Mouse (Mus musculus): ENCODE results near the gene Abhd12b.

Abhd12b gene

DNA sequence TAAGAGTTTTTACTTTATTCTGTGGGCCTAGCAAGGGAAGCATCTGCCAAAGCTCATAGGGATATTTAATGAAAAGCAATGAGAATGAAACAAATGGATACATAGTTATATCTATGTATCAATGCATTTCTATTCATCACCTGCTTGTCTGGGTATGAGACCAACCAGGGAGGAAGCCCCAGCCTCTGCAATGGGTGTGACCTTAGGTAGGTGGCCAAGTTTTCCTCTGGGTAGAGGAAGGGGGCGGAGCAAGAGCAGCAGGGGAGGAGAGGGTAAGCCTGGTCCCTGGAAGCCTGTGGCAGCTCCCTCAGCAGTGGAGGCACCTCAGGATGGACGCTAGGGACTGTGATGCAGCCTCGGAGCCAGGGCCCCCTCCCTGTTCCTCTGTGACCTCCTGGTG lies at the start of gene Abhd12b:
Gene Abhd12b (plus strand): TSS at position 301 of the 400 bp plus-strand sequence.
- DNase-seq = no peak

DNA sequence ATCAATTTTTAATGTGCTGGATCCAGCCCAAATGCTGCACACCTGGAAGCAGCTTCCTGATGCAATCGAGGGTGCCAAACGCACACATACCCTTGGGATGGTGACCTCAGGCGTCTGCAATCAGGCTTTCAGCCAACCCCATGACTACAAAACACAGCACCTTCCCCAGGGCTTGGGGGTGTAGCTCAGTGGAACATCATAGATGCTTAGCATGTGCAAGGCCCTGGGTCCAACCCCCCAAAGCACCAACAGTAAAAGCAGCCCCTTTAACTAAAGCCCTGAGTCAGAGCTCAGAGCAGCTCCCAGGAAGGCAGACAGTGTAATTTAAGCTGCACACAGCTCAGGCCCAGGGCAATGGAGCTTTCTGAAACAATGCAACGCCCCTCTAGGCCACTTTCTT lies 49.7 kb upstream of the Abhd12b start:
- DNase-seq = no peak

GRCm38 (mm10) chr12:70104776-70105420 lies 49.0 kb upstream of the Abhd12b start:
- DNase-seq = no peak

GRCm38 (mm10) chr12:70105885-70106284 lies 48.1 kb upstream of the Abhd12b start:
- DNase-seq = no peak

DNA sequence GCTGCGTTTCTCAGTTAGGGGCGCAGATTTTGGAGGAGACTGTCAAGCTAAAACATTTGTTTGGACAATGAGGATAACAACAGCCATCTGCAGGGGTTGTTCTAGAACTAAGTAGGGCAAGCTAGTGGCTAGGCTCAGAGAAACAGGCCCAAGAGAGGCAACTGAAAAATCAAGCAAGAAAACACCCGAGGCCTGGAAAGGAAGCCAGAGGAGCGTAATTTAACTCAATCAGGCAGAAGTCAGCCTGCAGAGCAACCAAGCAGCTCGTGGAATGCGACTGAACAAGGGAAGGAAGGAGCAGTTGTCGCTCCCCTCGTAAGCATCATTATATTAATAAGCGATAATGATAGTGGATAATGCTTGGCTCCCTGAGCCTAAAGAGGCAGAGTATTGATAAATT lies 47.4 kb upstream of the Abhd12b start:
- no peak for DNase-seq

GRCm38 (mm10) chr12:70108104-70108503 lies 45.8 kb upstream of the Abhd12b start:
- DNase-seq = no peak

DNA sequence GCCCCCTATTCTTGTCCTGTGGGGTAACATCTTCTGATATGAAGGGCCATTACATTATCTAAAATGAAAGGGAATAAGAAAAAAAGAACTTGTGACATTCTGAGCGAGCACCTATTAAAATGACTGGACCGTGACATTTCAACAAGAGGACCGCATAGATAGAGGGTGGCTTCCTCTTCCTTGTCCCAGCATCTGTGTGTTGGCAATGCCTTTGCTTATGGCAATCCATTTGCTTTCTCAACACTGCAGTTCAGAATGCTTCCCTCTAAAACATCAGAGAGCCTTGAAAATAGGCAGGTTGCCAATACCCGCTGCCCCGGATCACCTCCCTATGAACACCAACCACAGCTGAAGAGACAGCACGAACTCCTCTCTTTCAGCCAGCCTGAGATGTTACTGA lies 44.0 kb upstream of the Abhd12b start:
- DNase-seq = peak; percentile 36

GRCm38 (mm10) chr12:70110375-70111116 lies 43.4 kb upstream of the Abhd12b start:
- DNase-seq = no peak

- DNase-seq = no peak
Observed at GRCm38 (mm10) chr12:70111117-70111366, 42.9 kb upstream of the Abhd12b start.

DNA sequence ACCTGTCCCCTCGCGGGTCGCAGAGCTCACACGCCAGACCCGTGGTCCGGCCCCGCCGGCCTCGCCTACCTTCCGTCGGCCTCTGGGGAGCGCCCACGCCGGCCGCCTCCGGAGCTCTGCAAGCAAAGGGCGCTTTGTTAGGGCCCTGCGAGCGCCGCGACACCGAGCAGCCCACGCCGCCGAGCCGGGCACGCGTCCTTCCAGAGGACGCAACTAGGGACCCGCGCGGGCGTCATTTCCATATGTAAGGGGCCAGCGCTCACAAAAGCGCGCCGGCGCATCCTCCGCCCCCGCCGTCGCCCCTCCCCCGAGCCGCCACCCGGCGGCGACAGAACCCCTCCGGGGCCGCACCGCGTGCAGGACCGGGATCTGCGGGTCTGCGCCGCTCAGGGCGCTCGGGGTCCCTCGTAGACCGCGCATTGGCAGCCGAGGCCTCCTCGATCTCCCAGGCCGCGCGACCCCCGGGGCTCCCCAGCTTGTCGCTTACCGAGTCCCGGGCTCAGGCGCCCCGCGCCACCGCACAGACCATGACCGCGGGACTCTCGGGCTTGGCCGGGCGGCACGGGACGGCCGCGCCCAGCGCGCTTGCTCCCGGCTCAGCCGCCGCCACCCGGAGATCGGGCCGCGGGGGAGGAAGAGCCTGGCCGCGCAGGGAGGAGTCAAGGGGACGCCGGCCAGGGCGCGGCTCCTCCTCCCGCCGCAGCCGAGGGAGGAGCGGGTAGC lies 42.4 kb upstream of the Abhd12b start:
- peak; percentile 45 for DNase-seq

DNA sequence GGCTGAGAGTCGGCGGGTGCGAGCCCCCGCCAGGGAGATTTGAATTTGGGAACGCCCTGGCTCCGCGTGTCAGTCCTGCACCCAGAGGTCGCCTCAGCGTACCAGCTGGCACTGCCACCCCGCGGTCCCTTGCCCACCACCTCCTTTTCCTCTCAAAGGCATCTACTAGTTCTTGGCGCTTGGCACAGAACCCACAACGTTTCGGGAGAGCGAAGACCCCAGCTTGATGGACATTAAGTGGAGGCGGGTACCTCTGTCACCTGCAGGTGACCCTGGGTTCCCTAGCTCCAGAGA lies 41.9 kb upstream of the Abhd12b start:
- no peak for DNase-seq

DNA sequence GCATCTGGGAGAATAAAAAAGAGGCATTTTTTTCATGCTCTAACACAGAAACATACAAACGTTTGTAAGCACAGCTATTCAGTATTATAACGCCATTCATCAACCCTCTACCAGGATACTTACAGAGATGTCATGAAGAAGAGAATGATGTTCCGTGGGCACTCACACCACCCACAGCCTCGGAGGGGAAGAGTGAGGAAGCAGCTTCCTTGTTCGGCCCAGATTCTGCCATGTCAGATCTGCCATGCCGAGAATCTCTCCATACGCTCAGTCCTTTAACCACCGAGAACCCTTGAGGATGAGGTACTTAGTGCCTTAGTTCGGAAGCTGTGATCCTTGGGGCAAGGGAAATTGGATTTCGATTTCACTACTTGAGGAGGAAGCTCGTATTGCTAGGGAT lies 40.6 kb upstream of the Abhd12b start, which contains the start of gene Nin:
Gene Nin (minus strand): TSS at position 367 of the 400 bp plus-strand sequence.
- DNase-seq = no peak

DNA sequence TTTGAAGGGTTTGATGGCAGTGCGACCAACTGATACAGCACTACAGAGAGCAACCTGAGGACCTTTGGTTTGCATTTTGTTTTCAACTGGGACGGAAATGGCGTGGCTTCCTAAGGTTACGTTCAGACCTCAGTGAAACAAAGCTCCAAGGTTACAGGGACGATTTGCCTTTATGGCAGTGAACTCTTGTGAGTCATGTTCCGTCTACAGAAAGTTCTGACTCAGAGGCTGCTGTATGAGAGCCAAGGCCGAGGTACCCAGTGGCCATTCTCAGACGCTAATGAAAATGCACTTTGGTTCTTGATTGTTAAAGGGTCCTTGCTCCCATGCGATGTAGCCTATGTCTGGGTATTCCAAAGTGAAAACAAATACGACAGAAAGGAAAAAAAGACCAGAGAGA lies 36.8 kb upstream of the Abhd12b start:
- DNase-seq = no peak

DNA sequence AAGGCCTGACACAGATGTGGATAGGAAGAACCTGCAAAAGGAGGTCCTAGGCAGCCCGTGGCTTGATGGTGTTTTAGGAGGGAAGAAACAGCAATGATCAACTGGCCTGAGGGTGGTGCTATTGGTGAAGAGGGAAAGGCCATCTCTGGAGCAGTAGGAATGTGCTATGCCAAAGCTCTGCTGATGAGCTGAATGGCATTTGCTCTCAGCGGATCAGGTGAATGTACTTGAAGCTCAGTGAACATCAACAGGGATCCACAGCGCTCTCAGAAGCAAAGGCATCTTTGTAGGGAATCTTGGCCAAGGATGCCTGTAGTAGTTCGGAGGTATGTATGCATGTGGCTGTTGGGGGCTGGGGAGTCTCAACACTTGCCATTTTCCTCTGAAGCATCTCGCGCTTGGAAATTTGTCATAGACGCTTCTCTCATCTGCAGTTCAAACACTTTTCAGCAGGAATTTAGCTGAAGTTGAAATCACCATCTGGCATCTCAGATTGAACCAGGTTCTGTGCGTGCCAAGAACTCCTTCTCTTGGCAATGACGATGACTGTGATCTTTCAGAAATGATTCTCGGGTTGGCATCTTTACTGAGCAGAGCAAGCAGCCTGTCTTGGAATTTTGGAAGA lies 35.1 kb upstream of the Abhd12b start:
- peak; percentile 76 for DNase-seq

DNA sequence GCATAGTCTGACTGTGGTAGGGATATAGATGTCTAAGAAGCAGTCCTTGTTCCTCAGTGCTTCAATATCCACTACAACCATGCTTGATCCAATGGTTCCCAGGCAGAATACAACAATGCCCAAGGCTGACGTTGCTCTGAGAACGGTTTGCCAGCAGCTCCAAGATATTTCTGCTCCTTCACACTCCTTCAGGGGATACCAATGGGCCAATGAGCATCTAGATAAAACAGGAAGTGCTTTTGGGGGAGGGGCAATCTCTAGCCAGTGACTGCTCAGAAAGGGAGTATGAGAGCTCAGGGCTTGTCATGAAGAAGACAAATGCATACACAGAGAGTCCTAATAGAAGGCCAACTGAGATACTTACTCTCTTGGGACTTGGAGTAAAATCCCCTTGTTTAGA lies 34.4 kb upstream of the Abhd12b start:
- no peak for DNase-seq

DNA sequence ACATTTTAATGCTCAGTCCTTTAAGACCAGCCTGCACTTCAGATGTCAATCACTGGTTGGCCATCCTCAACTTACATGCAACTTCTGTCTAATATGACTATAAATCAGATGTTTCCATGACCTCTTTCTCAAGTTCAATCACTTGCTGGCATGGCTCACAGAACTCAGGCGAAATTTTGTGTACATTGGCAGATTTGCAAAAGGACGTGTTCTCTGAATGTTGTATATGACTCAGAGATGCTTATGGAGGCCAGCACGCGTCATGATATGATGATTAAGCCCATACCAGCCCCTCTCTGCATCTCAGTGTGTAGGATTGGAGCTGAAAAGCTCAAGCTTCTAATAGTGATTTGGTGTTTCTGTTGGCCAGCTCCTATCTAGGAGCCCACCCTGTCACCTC lies 27.3 kb upstream of the Abhd12b start:
- no peak for DNase-seq

GRCm38 (mm10) chr12:70129105-70129504 lies 24.8 kb upstream of the Abhd12b start:
- DNase-seq = no peak

DNA sequence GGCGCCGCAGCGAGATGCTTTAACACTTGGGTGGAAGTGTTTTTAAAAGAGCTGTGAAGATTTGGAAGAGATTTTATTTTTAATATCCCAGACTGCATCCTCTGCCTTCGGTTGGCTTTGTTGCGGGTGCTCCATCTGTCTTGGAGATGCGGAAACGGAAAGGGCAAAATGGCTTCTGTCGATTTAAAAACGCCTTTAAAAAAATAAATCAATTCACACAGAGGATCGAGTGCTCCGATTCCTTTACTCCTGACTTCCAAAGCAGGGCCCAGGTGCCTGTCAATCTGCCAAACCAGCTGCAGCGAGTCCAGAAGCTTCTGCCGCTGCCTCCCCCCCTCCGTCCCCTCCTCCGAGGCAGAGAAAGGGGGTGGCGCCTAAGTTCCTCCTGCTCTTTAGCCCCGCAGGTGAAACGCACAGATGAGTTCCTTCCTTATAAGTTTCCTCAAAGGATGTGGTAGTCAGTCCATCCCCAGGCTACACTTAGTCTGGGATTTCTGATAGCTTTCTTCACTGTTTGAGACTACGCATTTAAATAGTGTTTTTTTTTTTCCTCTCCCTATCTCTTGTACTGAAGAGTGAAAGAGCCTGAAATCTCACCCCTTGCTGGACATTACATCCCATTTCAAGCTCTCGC lies 22.8 kb upstream of the Abhd12b start:
- DNase-seq = peak; percentile 36

GRCm38 (mm10) chr12:70134627-70135235 lies 19.2 kb upstream of the Abhd12b start:
- DNase-seq = no peak

GRCm38 (mm10) chr12:70136185-70136756 lies 17.7 kb upstream of the Abhd12b start:
- no peak for DNase-seq

GRCm38 (mm10) chr12:70137095-70137494 lies 16.8 kb upstream of the Abhd12b start:
- no peak for DNase-seq

GRCm38 (mm10) chr12:70137626-70138025 lies 16.3 kb upstream of the Abhd12b start:
- no peak for DNase-seq

- DNase-seq = no peak
Observed at GRCm38 (mm10) chr12:70139871-70140270, 14.1 kb upstream of the Abhd12b start.

Data from cerebellum, adult 9-10 months (tissue).